Mouse (Mus musculus): ENCODE measurements around the gene Oser1. TPM values are rescaled to one million over a fixed set of nuclear protein-coding genes. Genes with fewer than 3 reads are reported as not detected.

Gene Oser1
- polyA plus RNA-seq, 1 experiment from 2014 or later = 56.8 TPM

GRCm38 (mm10) chr2:163444017-163444416 lies 19.5 kb upstream of the Oser1 start:
- no peak overlapping the region for H3K4me2 ChIP-seq (ENCODE audit: low read length)
- H3K4me1 ChIP-seq (ENCODE audit: control insufficient read depth in 2 of 2, insufficient read depth in 2 of 2, low read length in 2 of 2) = no peaks in the 10 kb centered on the region; a peak in 1 of 4 replicates
- H3K9me3 ChIP-seq (ENCODE audit: control insufficient read depth, low read length) = no peaks in the 10 kb centered on the region
- H3K36me3 ChIP-seq (ENCODE audit: control insufficient read depth, insufficient read depth, low read length) = no peaks in the 10 kb centered on the region
- H3K27me3 ChIP-seq (ENCODE audit: control insufficient read depth, insufficient read depth, low read length) = peaks cover 6% of the 10 kb centered on the region
- H3K4me3 ChIP-seq (ENCODE audit: control insufficient read depth in 1 of 2, insufficient read depth in 1 of 2, low read depth in 1 of 2, low read length in 2 of 2) = no peak overlapping the region
- H3K9ac ChIP-seq (ENCODE audit: low read length) = no peak overlapping the region
- 63% methylated on average over 7 of the region's 7 CpGs for WGBS
- no peak for ATAC-seq (ENCODE audit: insufficient number of reproducible peaks, insufficient read depth, low FRiP score, low read depth)
- H3K27ac ChIP-seq (replicated peaks in 1 of 2; ENCODE audit: control insufficient read depth in 1 of 2, insufficient read depth in 1 of 2, low read depth in 2 of 2, low read length in 2 of 2) = no peak overlapping the region

GRCm38 (mm10) chr2:163443543-163443942 lies 19.0 kb upstream of the Oser1 start:
- no peak for ATAC-seq (ENCODE audit: insufficient number of reproducible peaks, insufficient read depth, low FRiP score, low read depth)
- WGBS = 45% methylated on average over 6 of the region's 6 CpGs
- H3K27ac ChIP-seq (replicated peaks in 1 of 2; ENCODE audit: control insufficient read depth in 1 of 2, insufficient read depth in 1 of 2, low read depth in 2 of 2, low read length in 2 of 2) = no peak overlapping the region
- no peak overlapping the region for H3K4me2 ChIP-seq (ENCODE audit: low read length)
- H3K9me3 ChIP-seq (ENCODE audit: control insufficient read depth, low read length) = no peaks in the 10 kb centered on the region
- peaks cover 11% of the 10 kb centered on the region for H3K27me3 ChIP-seq (ENCODE audit: control insufficient read depth, insufficient read depth, low read length)
- H3K4me3 ChIP-seq (ENCODE audit: control insufficient read depth in 1 of 2, insufficient read depth in 1 of 2, low read depth in 1 of 2, low read length in 2 of 2) = no peak overlapping the region
- peaks cover 0 to under 1% of the 10 kb centered on the region in 2 experiments; a peak in 1 of 4 replicates for H3K4me1 ChIP-seq (ENCODE audit: control insufficient read depth in 2 of 2, insufficient read depth in 2 of 2, low read length in 2 of 2)
- no peak overlapping the region for H3K9ac ChIP-seq (ENCODE audit: low read length)
- H3K36me3 ChIP-seq (ENCODE audit: control insufficient read depth, insufficient read depth, low read length) = no peaks in the 10 kb centered on the region

- Histone ChIP-seq H3K9me3 (ENCODE audit: control insufficient read depth, low read length) (no peaks in the 10 kb centered on the region), H3K27ac (replicated peaks in 1 of 2; ENCODE audit: control insufficient read depth in 1 of 2, insufficient read depth in 1 of 2, low read depth in 2 of 2, low read length in 2 of 2) (no peak overlapping the region), H3K9ac (ENCODE audit: low read length) (no peak overlapping the region), H3K4me3 (ENCODE audit: control insufficient read depth in 1 of 2, insufficient read depth in 1 of 2, low read depth in 1 of 2, low read length in 2 of 2) (no peak overlapping the region), H3K27me3 (ENCODE audit: control insufficient read depth, insufficient read depth, low read length) (peaks cover 27% of the 10 kb centered on the region), H3K4me2 (ENCODE audit: low read length) (no peak overlapping the region), H3K36me3 (ENCODE audit: control insufficient read depth, insufficient read depth, low read length) (no peaks in the 10 kb centered on the region), H3K4me1 (ENCODE audit: control insufficient read depth in 2 of 2, insufficient read depth in 2 of 2, low read length in 2 of 2) (peaks cover 0 to 5% of the 10 kb centered on the region in 2 experiments; a peak in 2 of 4 replicates)
- ATAC-seq (ENCODE audit: insufficient number of reproducible peaks, insufficient read depth, low FRiP score, low read depth) = no peak
- 44% methylated on average over 1 of the region's 1 CpGs for WGBS
These were observed 15.0 kb upstream of the Oser1 start for GRCm38 (mm10) chr2:163439488-163439887.

- no peak for ATAC-seq (ENCODE audit: insufficient number of reproducible peaks, insufficient read depth, low FRiP score, low read depth)
- Histone ChIP-seq H3K4me3 (ENCODE audit: control insufficient read depth in 1 of 2, insufficient read depth in 1 of 2, low read depth in 1 of 2, low read length in 2 of 2) (0 out of 4 replicates have a peak overlapping the region, but pooled peaks of 1 of the 2 experiments have one; percentile 9), H3K9me3 (ENCODE audit: control insufficient read depth, low read length) (no peaks in the 10 kb centered on the region), H3K4me2 (ENCODE audit: low read length) (peak overlapping the region; percentile 44), H3K36me3 (ENCODE audit: control insufficient read depth, insufficient read depth, low read length) (no peaks in the 10 kb centered on the region), H3K9ac (ENCODE audit: low read length) (no peak overlapping the region), H3K27me3 (ENCODE audit: control insufficient read depth, insufficient read depth, low read length) (peaks cover 27% of the 10 kb centered on the region), H3K27ac (replicated peaks in 1 of 2; ENCODE audit: control insufficient read depth in 1 of 2, insufficient read depth in 1 of 2, low read depth in 2 of 2, low read length in 2 of 2) (no peak overlapping the region), H3K4me1 (ENCODE audit: control insufficient read depth in 2 of 2, insufficient read depth in 2 of 2, low read length in 2 of 2) (peaks cover 0 to 5% of the 10 kb centered on the region in 2 experiments; a peak in 2 of 4 replicates)
- WGBS = 2% methylated on average over 30 of the region's 30 CpGs
These were observed 14.3 kb upstream of the Oser1 start for GRCm38 (mm10) chr2:163438619-163439451.

GRCm38 (mm10) chr2:163438246-163438618 lies 13.7 kb upstream of the Oser1 start, which contains the start of gene Gdap1l1:
Gene Gdap1l1, plus strand, starts transcription at chr2:163438476.
- no peak for ATAC-seq (ENCODE audit: insufficient number of reproducible peaks, insufficient read depth, low FRiP score, low read depth)
- under 1% methylated on average over 16 of the region's 18 CpGs for WGBS
- no peaks in the 10 kb centered on the region for H3K9me3 ChIP-seq (ENCODE audit: control insufficient read depth, low read length)
- H3K36me3 ChIP-seq (ENCODE audit: control insufficient read depth, insufficient read depth, low read length) = no peaks in the 10 kb centered on the region
- peaks cover 0 to 5% of the 10 kb centered on the region in 2 experiments; a peak in 2 of 4 replicates for H3K4me1 ChIP-seq (ENCODE audit: control insufficient read depth in 2 of 2, insufficient read depth in 2 of 2, low read length in 2 of 2)
- peaks cover 27% of the 10 kb centered on the region for H3K27me3 ChIP-seq (ENCODE audit: control insufficient read depth, insufficient read depth, low read length)
- no peak within 1 kb of the TSS for H3K27ac ChIP-seq (replicated peaks in 1 of 2; ENCODE audit: control insufficient read depth in 1 of 2, insufficient read depth in 1 of 2, low read depth in 2 of 2, low read length in 2 of 2)
- H3K4me2 ChIP-seq (ENCODE audit: low read length) = peak within 1 kb of the TSS; percentile 44
- no peak within 1 kb of the TSS for H3K9ac ChIP-seq (ENCODE audit: low read length)
- H3K4me3 ChIP-seq (ENCODE audit: control insufficient read depth in 1 of 2, insufficient read depth in 1 of 2, low read depth in 1 of 2, low read length in 2 of 2) = 0 out of 4 replicates have a peak within 1 kb of the TSS, but pooled peaks of 1 of the 2 experiments have one; percentile 9

- ATAC-seq (ENCODE audit: insufficient number of reproducible peaks, insufficient read depth, low FRiP score, low read depth) = no peak
- peak overlapping the region; percentile 44; the same call in 1 of the 2 replicates for H3K4me2 ChIP-seq (ENCODE audit: low read length)
- peaks cover 27% of the 10 kb centered on the region for H3K27me3 ChIP-seq (ENCODE audit: control insufficient read depth, insufficient read depth, low read length)
- H3K36me3 ChIP-seq (ENCODE audit: control insufficient read depth, insufficient read depth, low read length) = no peaks in the 10 kb centered on the region
- no peak overlapping the region for H3K9ac ChIP-seq (ENCODE audit: low read length)
- no peaks in the 10 kb centered on the region for H3K9me3 ChIP-seq (ENCODE audit: control insufficient read depth, low read length)
- peaks cover 0 to 5% of the 10 kb centered on the region in 2 experiments; a peak in 2 of 4 replicates for H3K4me1 ChIP-seq (ENCODE audit: control insufficient read depth in 2 of 2, insufficient read depth in 2 of 2, low read length in 2 of 2)
- no peak overlapping the region for H3K27ac ChIP-seq (replicated peaks in 1 of 2; ENCODE audit: control insufficient read depth in 1 of 2, insufficient read depth in 1 of 2, low read depth in 2 of 2, low read length in 2 of 2)
- no peak overlapping the region for H3K4me3 ChIP-seq (ENCODE audit: control insufficient read depth in 1 of 2, insufficient read depth in 1 of 2, low read depth in 1 of 2, low read length in 2 of 2)
- 42% methylated on average over 4 of the region's 4 CpGs for whole genome bisulfite sequencing
These were observed 13.3 kb upstream of the Oser1 start for GRCm38 (mm10) chr2:163437800-163438199.

- H3K9ac ChIP-seq (ENCODE audit: low read length) = no peak overlapping the region
These were observed 9.5 kb upstream of the Oser1 start for GRCm38 (mm10) chr2:163433971-163434370.

More at GRCm38 (mm10) chr2:163433971-163434370, 9.5 kb upstream of the Oser1 start:
- Histone ChIP-seq H3K4me2 (ENCODE audit: low read length) (no peak overlapping the region), H3K27me3 (ENCODE audit: control insufficient read depth, insufficient read depth, low read length) (peaks cover 20% of the 10 kb centered on the region), H3K27ac (replicated peaks in 1 of 2; ENCODE audit: control insufficient read depth in 1 of 2, insufficient read depth in 1 of 2, low read depth in 2 of 2, low read length in 2 of 2) (no peak overlapping the region), H3K4me1 (ENCODE audit: control insufficient read depth in 2 of 2, insufficient read depth in 2 of 2, low read length in 2 of 2) (peaks cover 0 to 5% of the 10 kb centered on the region in 2 experiments; a peak in 2 of 4 replicates), H3K36me3 (ENCODE audit: control insufficient read depth, insufficient read depth, low read length) (no peaks in the 10 kb centered on the region), H3K9me3 (ENCODE audit: control insufficient read depth, low read length) (no peaks in the 10 kb centered on the region), H3K4me3 (ENCODE audit: control insufficient read depth in 1 of 2, insufficient read depth in 1 of 2, low read depth in 1 of 2, low read length in 2 of 2) (no peak overlapping the region)
- WGBS = 11% methylated on average over 4 of the region's 4 CpGs
- ATAC-seq (ENCODE audit: insufficient number of reproducible peaks, insufficient read depth, low FRiP score, low read depth) = no peak
